Mouse (Mus musculus) ES-Bruce4 (cell line): ENCODE results near the gene Gabbr1.

Experiments
- CTCF ChIP-seq: IDR thresholded peaks from one replicate; pipeline ENCODE4 v1.8.1; 2011; ENCODE audit warnings: low read depth, low read length
- EP300 ChIP-seq: IDR thresholded peaks from 2 replicates; pipeline ENCODE4 v1.6.1; 2011; ENCODE audit warnings: low read depth, low read length; ENCODE audit not compliant: insufficient read depth
- POLR2A ChIP-seq: IDR thresholded peaks from one replicate; pipeline ENCODE4 v1.8.1; 2011; ENCODE audit warnings: low read length; ENCODE audit not compliant: insufficient read depth

DNA sequence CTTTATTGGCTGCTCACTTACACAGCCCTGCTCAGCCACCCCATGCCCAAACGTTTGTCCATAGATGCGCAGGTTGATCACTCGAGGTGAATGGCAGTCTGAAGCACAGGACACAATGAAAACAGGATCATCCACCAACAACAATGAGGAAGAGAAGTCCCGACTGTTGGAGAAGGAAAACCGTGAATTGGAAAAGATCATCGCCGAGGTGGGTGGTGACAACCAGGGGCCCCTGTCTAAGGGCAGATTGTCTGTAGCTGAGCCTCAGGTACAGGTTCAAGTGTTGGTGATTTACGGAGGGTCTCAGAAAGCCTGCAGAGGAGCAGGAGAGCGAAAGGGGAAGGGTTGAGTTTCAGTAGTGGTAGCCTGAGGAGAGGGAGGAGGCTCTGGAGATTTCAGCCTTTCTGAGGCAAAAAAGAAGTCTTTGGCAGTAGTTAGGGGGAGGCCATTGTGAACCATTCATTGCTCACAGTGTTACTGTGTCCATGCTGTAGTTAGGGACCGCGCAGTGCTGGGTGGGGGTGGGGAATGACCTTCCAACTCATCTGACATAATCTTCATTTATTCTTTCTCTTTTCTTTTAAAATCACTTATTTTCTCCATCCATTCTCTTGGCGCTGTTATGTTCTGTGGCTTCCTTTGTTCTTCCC, 26.4 kb downstream of the Gabbr1 start:
- TF ChIP-seq POLR2A (no peak), EP300 (peak; percentile 58), CTCF (no peak)
